Mouse (Mus musculus) embryonic facial prominence, embryonic 12.5 days (tissue): ENCODE results near the gene Ccl4. TPM values are rescaled to one million over a fixed set of nuclear protein-coding genes. Genes with fewer than 3 reads are reported as not detected.

Source experiments
- ATAC-seq: fragments of 200-750 bp; cut with Nextera tagmentation; 2 replicates; pipeline ENCODE4 v1.8.0; 2017; ENCODE audit not compliant: insufficient number of reproducible peaks, insufficient read depth, low FRiP score, low TSS enrichment
- H3K27ac ChIP-seq: fragments of 300-500 bp; sonication (generic); 2 replicates; pipeline ENCODE4 v1.5.1; 2016; ENCODE audit warnings: mild to moderate bottlenecking
- H3K27me3 ChIP-seq: fragments of 300-500 bp; sonication (generic); 2 replicates; pipeline ENCODE4 v1.6.1; 2016; ENCODE audit warnings: mild to moderate bottlenecking, moderate library complexity
- H3K36me3 ChIP-seq: fragments of 300-500 bp; sonication (generic); 2 replicates; pipeline ENCODE4 v1.6.1; 2016; ENCODE audit warnings: mild to moderate bottlenecking
- H3K4me1 ChIP-seq: fragments of 300-500 bp; sonication (generic); 2 replicates; pipeline ENCODE4 v1.6.1; 2016
- H3K4me2 ChIP-seq: fragments of 300-500 bp; sonication (generic); replicated peaks from 2 replicates; pipeline ENCODE4 v1.6.1; 2016; ENCODE audit warnings: mild to moderate bottlenecking, moderate library complexity
- H3K4me3 ChIP-seq: fragments of 300-500 bp; sonication (generic); 2 replicates; pipeline ENCODE4 v1.5.1; 2016; ENCODE audit warnings: mild to moderate bottlenecking
- H3K9ac ChIP-seq: fragments of 300-500 bp; sonication (generic); 2 replicates; pipeline ENCODE4 v1.6.1; 2016; ENCODE audit warnings: mild to moderate bottlenecking, moderate library complexity
- H3K9me3 ChIP-seq: fragments of 300-500 bp; sonication (generic); 2 replicates; pipeline ENCODE4 v1.6.1; 2016; ENCODE audit warnings: mild to moderate bottlenecking, moderate library complexity
- WGBS: fragments of 180-500 bp; shearing (Covaris S2); methylation state at CpG from one replicate; pipeline ENCODE4 v1.1.7; 2016; 5-methylcytosine and 5-hydroxymethylcytosine counted together
- polyA plus RNA-seq: library from polyadenylated mRNA; unstranded; fragments of >200 nt; fragmentation: Nextera tagmentation; extraction: Ambion mirVana; gene quantifications from 2 replicates; pipeline ENCODE4 v1.2.1, GENCODE M21; 2016

Ccl4 gene
- polyA plus RNA-seq, 1 experiment from 2014 or later = 0.26 TPM

DNA sequence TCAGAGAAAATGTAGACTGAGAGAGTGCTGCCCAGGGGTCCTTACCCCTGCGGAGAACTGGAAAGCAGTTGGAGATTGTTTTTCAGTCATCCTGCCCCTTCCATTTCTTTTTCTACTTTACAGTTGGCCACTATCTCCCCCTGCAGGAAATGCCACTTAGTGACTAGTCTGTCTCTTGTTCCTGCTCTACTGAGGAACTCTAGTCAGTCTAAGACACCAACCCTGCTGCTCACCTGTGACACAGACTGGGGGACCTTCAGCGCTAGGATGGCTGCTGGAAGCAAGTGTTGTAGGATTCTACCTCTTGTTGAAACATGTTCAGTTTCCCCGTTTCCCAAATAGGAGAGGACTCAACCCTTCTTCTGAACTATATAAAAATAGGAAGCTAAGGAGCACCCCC, 22.9 kb upstream of the Ccl4 start:
- Histone ChIP-seq H3K27me3 (no peaks in the 10 kb centered on the region), H3K4me3 (no peak overlapping the region), H3K4me2 (no peak overlapping the region), H3K9me3 (no peaks in the 10 kb centered on the region), H3K27ac (no peak overlapping the region), H3K9ac (no peak overlapping the region), H3K4me1 (no peaks in the 10 kb centered on the region), H3K36me3 (no peaks in the 10 kb centered on the region)
- 62% methylated on average over 3 of the region's 3 CpGs for whole genome bisulfite sequencing
- no peak for ATAC-seq

DNA sequence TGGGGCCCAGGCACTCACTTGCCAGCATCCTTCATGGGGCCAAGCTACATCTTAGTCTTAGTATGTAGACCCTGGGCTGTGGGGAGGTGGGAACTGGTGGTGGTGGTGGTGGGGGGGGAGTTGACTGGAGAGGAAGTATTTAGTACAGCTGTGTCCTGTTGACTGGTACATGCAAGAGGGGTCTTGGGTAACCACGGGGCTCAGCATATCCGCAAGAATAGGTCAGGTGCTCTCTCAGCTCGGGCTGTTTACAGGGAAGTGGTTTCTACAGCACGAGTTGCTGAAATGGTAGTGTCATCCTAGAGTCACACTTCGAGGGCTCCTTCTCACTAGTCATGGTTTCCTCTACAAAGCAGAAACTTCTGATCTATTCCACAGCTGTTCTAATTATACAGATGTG, 22.2 kb upstream of the Ccl4 start:
- WGBS = 76% methylated on average over 5 of the region's 5 CpGs
- Histone ChIP-seq H3K27ac (no peak overlapping the region), H3K4me2 (no peak overlapping the region), H3K4me1 (no peaks in the 10 kb centered on the region), H3K4me3 (no peak overlapping the region), H3K27me3 (no peaks in the 10 kb centered on the region), H3K9ac (no peak overlapping the region), H3K9me3 (no peaks in the 10 kb centered on the region), H3K36me3 (no peaks in the 10 kb centered on the region)
- no peak for ATAC-seq

DNA sequence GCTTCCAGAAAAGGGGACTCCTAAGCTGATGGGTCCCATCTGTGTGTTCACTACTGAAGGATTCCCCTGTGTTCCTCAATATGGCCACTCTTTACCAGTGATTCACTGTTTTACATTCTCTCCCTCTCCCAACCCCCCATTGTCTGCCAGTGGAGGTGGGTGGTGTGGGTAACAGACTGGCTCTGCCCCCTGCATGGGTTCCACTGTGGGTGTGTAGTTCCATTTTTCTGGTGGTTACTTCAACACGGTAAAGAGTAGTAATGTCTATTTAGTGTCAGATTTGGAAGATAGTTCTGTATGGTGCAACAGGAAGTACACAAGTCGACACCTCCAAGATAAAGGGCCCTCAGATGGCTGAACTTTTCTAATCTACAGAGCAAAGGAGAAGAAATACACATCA, 21.2 kb upstream of the Ccl4 start:
- Histone ChIP-seq H3K27ac (no peak overlapping the region), H3K36me3 (no peaks in the 10 kb centered on the region), H3K4me2 (no peak overlapping the region), H3K9me3 (no peaks in the 10 kb centered on the region), H3K4me1 (no peaks in the 10 kb centered on the region), H3K4me3 (no peak overlapping the region), H3K9ac (no peak overlapping the region), H3K27me3 (no peaks in the 10 kb centered on the region)
- 94% methylated on average over 2 of the region's 2 CpGs for WGBS
- ATAC-seq = no peak

DNA sequence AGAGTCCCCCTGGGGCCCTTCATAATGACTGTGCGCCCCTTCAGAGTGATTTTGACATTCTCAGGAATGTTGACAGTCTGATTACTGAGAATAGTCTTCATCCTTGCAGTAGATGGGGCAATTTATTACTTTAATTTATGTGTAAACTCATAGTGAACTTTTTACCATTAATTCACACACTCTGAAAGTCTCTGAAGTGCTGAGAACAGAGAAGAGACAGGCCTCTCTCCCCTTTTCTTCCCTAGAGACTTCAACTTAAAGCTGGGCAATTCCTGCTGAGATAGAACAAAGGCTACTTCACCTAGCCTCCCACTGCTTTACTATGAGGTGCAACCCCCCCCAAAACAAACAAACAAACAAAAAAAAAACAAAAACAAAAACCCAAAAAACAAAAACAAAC, 16.9 kb upstream of the Ccl4 start, which contains the start of gene Rpl9-ps1:
Gene Rpl9-ps1 (minus strand): TSS at position 101 of the 400 bp plus-strand sequence.
- ATAC-seq = no peak
- Histone ChIP-seq H3K36me3 (no peaks in the 10 kb centered on the region), H3K4me2 (no peak within 1 kb of the TSS), H3K27me3 (no peaks in the 10 kb centered on the region), H3K9ac (no peak within 1 kb of the TSS), H3K27ac (no peak within 1 kb of the TSS), H3K4me3 (no peak within 1 kb of the TSS), H3K9me3 (no peaks in the 10 kb centered on the region), H3K4me1 (no peaks in the 10 kb centered on the region)
- 77% methylated on average over 1 of the region's 1 CpGs for WGBS

DNA sequence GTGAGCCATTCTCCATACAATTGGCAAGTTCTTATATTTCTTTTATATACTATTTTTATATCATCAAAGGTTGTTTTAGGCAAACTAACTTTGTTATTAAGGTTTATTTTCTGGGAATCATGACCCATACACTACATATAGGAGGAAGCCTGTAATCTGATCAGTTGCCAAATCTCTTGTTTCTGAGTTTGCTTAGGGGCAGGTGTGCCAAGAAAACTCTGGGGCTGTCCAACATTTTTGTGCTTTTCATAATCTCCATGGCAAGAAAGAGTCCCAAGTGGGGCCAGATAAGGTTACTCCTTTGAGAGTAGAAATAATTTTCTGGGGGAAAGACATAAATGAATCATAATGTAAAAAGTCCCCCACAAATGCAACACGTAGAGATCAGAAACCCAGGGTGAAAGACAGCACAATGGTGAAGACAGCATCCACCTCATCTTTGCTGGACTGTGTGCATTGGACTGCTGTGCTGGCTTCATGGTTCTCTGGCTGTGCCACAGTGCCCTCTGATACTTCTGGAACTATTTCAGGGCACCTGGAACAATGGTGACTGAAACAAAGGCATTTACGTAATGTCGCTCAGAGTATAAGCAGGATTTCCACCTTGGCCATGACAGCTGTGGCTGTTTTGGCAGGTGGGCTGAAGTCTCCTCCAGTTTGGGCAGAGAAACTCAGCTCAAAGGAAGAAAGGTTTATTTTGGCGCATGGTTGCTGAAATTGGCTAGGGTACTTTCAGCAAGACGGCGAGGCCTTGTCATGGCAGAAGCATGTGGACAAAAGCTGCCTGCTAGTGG, 15.8 kb upstream of the Ccl4 start:
- H3K4me1 ChIP-seq = no peaks in the 10 kb centered on the region
- H3K9ac ChIP-seq = no peak overlapping the region

DNA sequence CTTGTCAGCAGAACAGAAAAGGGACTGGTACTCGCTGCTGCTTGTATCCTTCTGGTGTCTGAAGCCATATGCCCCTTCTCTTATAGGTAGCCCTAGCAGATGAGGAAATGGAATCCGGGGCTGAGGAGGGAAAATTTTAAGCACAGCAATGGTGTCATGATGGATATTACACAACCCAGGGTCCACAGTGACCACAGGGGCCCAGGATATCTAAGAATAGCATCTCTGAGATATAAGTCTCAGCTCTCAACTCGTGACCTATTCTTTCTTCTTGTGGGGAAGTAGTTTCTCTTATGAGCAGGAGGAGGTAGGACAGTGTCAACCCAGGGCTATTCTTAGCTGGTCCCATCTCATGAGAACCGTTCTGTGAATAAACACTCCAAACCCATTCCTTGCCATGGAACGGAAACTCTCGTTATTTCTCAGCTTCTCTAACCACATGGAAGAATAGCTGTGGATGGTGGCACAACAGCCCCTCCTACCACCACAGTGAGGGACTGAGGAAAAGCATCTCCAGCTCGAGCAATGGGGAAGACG, 13.0 kb upstream of the Ccl4 start, which contains the start of gene Ccl3:
Gene Ccl3 (minus strand): TSS at position 51 of the 537 bp plus-strand sequence.
- Histone ChIP-seq H3K27me3 (no peaks in the 10 kb centered on the region), H3K27ac (no peak within 1 kb of the TSS), H3K36me3 (no peaks in the 10 kb centered on the region), H3K9me3 (no peaks in the 10 kb centered on the region), H3K4me2 (no peak within 1 kb of the TSS), H3K9ac (no peak within 1 kb of the TSS), H3K4me3 (no peak within 1 kb of the TSS), H3K4me1 (no peaks in the 10 kb centered on the region)
- no peak for ATAC-seq
- WGBS = 80% methylated on average over 8 of the region's 8 CpGs

More for the DNA sequence above, 15.8 kb upstream of the Ccl4 start:
- no peaks in the 10 kb centered on the region for H3K36me3 ChIP-seq
- no peak for ATAC-seq
- no peak overlapping the region for H3K4me2 ChIP-seq
- no peak overlapping the region for H3K4me3 ChIP-seq
- H3K27me3 ChIP-seq = no peaks in the 10 kb centered on the region
- H3K9me3 ChIP-seq = no peaks in the 10 kb centered on the region
- WGBS = 91% methylated on average over 6 of the region's 6 CpGs
- H3K27ac ChIP-seq = no peak overlapping the region

DNA sequence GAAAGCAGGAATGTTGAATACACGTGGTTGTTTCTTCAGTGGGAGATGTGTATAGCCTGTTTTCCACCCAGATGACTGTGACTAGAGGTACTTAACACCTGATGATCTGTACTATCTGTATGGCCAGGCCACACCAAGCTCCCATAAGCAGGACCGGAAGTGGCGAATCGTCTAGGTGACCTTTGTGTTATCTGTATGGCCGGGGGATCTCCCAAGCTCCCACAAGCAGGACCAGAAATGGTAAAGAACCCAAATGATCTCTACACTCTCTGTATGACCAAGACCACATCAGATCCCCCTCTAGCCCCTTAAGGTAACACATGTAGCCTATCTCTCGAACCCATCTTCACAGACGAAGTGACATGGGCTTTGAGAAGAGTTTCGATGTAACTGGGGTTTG, 7.8 kb upstream of the Ccl4 start:
- H3K4me2 ChIP-seq = no peak overlapping the region
- H3K27ac ChIP-seq = no peak overlapping the region
- no peak for ATAC-seq
- no peaks in the 10 kb centered on the region for H3K27me3 ChIP-seq
- H3K36me3 ChIP-seq = no peaks in the 10 kb centered on the region
- no peak overlapping the region for H3K9ac ChIP-seq
- H3K9me3 ChIP-seq = no peaks in the 10 kb centered on the region
- no peaks in the 10 kb centered on the region for H3K4me1 ChIP-seq
- no peak overlapping the region for H3K4me3 ChIP-seq
- WGBS = 89% methylated on average over 8 of the region's 8 CpGs

DNA sequence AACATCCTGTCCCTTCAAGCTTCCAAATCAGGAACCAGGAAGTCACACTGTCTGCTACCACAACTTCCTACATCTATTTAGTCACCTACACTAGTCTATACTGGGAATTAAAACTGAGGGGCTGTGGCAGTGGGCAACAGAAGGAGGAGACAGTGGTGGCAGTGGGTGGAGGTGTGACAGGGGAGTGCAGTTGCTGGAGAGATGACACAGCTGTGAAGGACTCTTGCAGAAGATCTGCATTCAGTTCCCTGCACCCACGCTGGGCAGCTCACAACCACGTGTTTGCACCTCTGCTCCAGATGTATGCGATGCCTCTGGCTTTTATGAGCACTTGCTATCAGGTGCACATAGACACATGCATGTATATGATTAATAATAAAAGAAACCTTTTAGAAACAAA, 4.9 kb upstream of the Ccl4 start:
- WGBS = 82% methylated on average over 3 of the region's 3 CpGs
- H3K4me1 ChIP-seq = no peaks in the 10 kb centered on the region
- H3K4me2 ChIP-seq = no peak overlapping the region
- no peaks in the 10 kb centered on the region for H3K9me3 ChIP-seq
- no peaks in the 10 kb centered on the region for H3K27me3 ChIP-seq
- no peaks in the 10 kb centered on the region for H3K36me3 ChIP-seq
- H3K9ac ChIP-seq = no peak overlapping the region
- no peak overlapping the region for H3K4me3 ChIP-seq
- no peak overlapping the region for H3K27ac ChIP-seq
- ATAC-seq = no peak

DNA sequence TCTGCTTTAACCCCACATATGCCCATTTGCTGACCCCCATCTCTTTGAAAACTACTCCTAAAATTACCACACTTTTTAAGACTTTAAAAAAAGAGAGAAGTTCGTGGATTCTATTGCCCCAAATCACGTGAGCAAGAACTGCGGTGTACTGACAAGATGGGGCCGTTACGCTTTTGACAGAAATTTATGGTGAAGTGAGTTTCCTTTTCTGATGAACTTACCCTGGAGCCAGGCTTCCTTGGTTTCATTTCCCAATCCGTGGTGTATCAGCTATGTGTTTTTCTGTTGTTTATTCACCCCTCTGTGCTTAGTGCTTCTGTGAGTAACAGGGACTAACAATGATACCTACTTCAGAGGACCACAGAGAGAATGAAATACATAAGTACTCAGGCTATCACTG, 3.6 kb upstream of the Ccl4 start:
- Histone ChIP-seq H3K4me3 (no peak overlapping the region), H3K4me2 (no peak overlapping the region), H3K4me1 (no peaks in the 10 kb centered on the region), H3K27me3 (no peaks in the 10 kb centered on the region), H3K27ac (no peak overlapping the region), H3K36me3 (no peaks in the 10 kb centered on the region), H3K9ac (no peak overlapping the region), H3K9me3 (no peaks in the 10 kb centered on the region)
- ATAC-seq = no peak
- WGBS = 72% methylated on average over 6 of the region's 6 CpGs

DNA sequence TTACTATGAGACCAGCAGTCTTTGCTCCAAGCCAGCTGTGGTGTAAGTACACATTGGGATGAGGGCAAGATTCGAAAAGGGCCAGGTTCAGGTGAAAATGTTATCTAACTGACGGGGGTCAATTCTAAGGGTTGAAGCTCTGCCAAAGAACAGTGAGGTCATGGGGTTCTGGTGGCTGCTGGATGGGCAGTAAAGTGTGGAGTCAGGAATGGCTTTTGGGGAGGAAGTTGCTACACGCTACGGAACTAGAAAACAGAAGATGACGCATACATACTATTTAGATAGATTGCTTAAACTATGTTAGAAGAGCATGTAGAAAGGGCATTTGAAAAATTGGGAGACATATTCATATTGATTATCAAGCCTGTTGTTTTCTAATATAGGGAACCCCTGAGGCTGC, 1.1 kb downstream of the Ccl4 start:
- Histone ChIP-seq H3K9me3 (no peaks in the 10 kb centered on the region), H3K4me3 (no peak overlapping the region), H3K4me1 (no peaks in the 10 kb centered on the region), H3K4me2 (no peak overlapping the region), H3K27me3 (no peaks in the 10 kb centered on the region), H3K9ac (no peak overlapping the region), H3K27ac (no peak overlapping the region), H3K36me3 (no peaks in the 10 kb centered on the region)
- WGBS = 85% methylated on average over 5 of the region's 5 CpGs
- ATAC-seq = no peak

DNA sequence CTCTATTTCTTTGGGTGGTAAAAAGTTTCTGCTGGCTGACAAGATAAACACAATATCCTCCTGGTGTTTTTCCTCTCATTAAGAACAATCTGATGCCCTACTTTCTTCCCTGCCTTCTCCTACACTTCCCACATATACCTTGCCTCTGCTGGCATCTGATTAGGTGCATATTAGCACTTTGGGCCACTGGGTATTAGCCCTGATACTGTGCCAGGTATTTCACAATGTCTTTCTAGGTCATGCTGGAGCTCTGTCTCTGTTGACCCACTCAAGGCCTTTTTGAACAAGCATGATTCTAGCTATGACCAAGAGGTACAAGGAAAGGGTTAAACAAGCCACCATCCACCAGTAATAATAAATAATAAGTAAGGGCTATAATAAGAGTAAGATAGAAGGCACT, 9.4 kb downstream of the Ccl4 start:
- H3K36me3 ChIP-seq = no peaks in the 10 kb centered on the region
- no peak overlapping the region for H3K9ac ChIP-seq
- no peak overlapping the region for H3K27ac ChIP-seq
- H3K4me1 ChIP-seq = no peaks in the 10 kb centered on the region
- H3K27me3 ChIP-seq = no peaks in the 10 kb centered on the region
- no peaks in the 10 kb centered on the region for H3K9me3 ChIP-seq
- H3K4me2 ChIP-seq = no peak overlapping the region
- no peak for ATAC-seq
- no peak overlapping the region for H3K4me3 ChIP-seq

DNA sequence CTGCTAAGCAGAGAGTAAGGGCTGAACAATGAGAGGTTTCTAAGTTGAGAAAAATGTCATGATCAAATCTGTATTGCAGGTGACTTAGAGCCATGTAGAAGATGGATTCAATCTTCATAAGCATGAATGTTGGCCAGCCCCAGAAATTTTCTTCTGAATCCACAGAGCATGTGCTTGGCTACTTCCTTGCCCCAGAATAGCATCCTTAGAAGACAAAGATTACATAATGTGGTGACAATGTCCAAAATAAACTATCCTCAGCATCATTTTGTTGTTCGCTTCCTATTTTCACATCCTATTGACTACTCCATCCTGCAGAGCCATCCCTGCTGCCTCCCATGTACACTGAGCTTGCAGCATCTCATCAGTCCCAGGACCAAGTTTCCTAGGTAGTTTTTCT, 13.3 kb downstream of the Ccl4 start:
- H3K36me3 ChIP-seq = no peaks in the 10 kb centered on the region
- H3K9ac ChIP-seq = no peak overlapping the region
- no peak overlapping the region for H3K27ac ChIP-seq
- 93% methylated on average over 1 of the region's 1 CpGs for WGBS
- no peaks in the 10 kb centered on the region for H3K4me1 ChIP-seq
- H3K4me3 ChIP-seq = no peak overlapping the region
- ATAC-seq = no peak
- no peaks in the 10 kb centered on the region for H3K27me3 ChIP-seq
- H3K4me2 ChIP-seq = no peak overlapping the region
- H3K9me3 ChIP-seq = no peaks in the 10 kb centered on the region
